Mouse (Mus musculus) gonadal fat pad, adult 2 months (tissue): Measurements from ENCODE around the gene Fzd4. TPM values are rescaled to one million over a fixed set of nuclear protein-coding genes. Genes with fewer than 3 reads are reported as not detected.

Experiments used
- DNase-seq: peaks from one replicate; pipeline ENCODE4 v3.0.0-alpha.2; 2012; ENCODE audit warnings: low read depth
- polyA plus RNA-seq: library from polyadenylated mRNA; depleted of rRNA; stranded (reverse); fragments of >200 nt; gene quantifications from 2 replicates; pipeline ENCODE4 v1.2.3, GENCODE M21; 2012

Gene Fzd4
- polyA plus RNA-seq, 1 experiment: 80.9 TPM

DNA sequence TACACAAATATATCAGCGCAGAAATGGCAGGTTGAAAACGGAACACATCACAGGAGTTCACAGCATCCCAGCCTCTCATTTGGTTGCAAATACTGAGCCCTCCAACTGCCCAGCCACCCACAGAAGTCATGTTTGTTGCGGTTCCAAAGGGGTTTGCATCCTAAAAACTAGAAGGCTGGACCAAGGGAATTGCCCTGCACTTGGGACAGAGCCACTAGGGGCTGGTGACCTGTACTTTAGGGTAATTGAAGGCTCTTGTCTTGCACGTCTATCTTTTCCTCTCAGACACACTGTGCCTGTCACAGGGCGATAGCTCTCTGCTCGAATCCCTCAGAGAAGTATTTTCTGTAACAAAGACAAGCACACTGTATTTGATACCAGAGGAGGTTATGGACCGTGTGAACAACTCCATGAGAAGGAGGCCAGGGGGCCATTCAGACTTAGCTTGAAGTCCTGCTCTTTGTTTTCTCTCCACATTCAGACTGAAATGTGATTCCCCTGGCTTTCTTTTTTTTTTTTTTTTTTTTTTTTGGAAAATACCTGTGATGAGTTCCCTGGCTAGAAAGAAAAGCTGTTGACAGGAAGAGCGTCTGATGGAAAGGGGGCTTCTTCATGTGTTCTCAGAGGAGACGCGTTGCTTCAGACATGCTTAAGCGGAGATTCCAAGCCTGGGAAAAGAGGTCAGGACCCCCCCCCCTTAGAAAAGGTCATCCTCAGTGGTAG lies 2.9 kb upstream of the Fzd4 start:
- no peak for DNase-seq

DNA sequence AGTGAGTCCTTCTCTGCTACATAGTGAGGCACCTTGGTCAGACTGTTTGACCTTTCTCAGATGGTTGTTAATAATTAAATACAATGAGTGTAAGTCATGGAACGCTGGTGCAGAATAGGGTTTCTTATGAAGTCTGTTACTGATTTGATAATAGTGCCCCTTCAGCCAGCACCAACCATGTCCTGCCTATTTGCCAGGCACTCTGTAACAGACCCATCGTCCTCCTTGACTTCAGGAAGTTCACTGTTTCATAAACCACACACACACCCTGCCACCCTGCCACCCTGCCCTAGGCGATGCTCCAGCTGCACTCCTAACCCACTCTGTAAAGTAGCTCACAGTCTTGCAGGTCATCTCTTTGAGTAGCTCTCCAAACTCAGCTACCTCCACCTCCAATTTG lies 2.2 kb upstream of the Fzd4 start:
- no peak for DNase-seq

DNA sequence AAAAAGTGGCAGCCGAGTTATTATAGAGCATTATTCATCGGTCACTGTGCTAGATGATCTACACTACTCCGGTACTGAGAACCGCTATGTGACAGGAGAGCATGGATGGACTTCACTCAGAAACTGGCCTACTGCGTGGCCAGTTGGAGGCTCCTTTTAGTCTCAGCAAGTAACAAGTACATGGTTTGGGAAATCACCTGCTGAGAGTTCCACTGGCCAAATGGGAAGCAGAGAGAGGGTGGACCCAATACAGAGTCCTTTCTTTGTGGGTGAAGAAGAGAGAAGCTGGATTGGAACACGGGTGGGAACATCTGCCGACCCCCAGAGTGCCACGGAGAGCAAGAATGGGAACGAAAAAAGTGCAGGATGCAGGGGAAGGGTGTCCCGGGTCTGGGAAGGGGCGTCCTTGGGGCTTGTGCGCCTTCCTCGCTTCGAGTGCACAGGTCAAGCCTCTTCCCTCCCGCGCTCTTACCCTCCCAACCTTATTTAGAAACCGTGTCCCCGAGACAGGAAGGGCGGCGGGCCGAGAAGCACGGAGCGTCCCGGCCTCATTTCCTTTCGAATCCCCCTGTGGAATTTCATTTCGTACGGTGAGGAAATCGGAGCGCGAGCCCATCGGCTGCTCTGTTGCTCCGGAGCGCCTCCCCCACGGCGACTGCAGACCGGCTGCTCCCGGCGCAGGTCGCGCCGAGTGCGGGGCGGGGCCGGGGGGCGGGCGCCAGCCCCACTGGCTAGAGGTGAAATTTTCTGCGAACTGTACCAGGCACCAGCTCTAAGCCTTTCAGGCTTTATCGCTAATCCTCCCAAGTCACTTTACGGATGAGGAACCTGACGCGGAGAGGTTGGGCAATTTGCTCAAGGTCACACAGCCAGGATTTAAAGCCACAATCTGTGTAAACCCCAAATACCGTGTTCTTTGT lies 842 bp upstream of the Fzd4 start:
- no peak for DNase-seq

DNA sequence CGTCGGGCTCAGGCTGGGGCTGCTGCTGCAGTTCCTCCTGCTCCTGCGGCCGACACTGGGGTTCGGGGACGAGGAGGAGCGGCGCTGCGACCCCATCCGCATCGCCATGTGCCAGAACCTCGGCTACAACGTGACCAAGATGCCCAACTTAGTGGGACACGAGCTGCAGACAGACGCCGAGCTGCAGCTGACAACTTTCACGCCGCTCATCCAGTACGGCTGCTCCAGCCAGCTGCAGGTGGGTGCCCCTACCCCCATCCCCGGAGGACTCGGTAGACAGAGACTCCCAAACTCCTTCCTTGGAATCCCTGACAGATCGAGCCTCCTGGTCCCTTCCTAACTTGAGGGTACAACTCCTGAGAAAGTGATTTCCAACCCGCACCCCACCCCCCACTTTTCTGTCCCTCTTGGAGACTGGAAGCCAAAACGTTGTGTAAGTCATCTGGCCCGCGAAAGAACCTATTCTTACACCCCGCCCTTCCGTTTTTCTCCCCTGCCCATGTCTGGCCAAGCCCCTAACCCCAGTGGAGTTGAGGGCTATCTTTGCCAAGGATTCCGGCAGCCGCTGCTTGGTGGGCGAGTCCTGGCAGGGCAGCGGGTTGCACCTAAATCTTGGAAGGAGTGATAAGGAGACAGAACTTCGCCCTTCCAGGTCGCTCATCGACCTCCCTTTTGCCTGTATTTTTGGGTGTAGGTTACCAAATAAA lies 732 bp downstream of the Fzd4 start:
- no peak for DNase-seq

DNA sequence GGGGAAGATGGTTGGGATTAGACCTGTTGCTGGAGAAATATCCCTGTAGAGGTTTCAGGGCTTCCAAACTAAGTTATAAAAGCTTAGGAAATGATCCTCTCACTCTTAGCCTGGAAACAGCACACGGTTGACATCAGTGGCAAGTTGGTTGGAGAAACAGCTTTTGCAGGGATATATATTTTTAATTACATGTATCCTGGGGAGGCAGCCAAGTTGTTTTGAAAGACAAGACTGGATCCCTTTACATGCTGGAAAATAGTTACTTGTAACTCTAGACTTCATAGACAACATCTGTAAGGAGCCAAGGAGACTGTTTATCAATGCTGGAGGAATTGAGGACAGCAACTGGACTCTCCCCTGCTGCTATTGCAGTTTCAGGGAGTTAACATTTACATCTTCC lies 1.9 kb downstream of the Fzd4 start:
- no peak for DNase-seq

DNA sequence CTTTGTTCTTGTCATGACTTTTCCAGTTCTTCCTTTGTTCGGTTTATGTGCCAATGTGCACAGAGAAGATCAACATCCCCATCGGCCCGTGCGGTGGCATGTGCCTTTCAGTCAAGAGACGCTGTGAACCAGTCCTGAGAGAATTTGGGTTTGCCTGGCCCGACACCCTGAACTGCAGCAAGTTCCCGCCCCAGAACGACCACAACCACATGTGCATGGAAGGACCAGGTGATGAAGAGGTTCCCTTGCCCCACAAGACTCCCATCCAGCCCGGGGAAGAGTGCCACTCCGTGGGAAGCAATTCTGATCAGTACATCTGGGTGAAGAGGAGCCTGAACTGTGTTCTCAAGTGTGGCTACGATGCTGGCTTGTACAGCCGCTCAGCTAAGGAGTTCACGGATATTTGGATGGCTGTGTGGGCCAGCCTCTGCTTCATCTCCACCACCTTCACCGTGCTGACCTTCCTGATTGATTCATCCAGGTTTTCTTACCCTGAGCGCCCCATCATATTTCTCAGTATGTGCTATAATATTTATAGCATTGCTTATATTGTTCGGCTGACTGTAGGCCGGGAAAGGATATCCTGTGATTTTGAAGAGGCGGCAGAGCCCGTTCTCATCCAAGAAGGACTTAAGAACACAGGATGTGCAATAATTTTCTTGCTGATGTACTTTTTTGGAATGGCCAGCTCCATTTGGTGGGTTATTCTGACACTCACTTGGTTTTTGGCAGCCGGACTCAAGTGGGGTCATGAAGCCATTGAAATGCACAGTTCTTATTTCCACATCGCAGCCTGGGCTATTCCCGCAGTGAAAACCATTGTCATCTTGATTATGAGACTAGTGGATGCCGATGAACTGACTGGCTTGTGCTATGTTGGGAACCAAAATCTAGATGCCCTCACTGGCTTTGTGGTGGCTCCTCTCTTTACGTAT lies 3.1 kb downstream of the Fzd4 start:
- no peak for DNase-seq

DNA sequence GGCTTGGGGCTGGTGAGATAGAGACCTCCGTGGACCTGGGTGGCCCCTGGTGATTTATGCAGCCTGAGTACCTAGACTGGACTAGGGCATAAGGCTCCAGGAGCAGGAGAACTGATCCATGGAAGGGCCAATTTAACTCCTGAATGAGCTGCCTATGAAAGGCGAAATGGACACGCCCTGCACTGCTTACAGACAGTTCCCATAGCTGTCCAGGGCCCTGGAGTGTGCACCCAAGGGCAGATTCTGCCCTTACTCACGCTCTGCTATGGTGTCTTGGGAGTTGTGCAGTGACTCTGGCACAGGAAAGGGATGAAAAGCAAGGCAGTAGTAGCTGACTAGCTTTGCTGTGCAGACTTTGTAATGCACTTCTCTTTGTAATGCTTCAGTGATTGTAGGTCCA lies 6.1 kb downstream of the Fzd4 start:
- DNase-seq: no peak

DNA sequence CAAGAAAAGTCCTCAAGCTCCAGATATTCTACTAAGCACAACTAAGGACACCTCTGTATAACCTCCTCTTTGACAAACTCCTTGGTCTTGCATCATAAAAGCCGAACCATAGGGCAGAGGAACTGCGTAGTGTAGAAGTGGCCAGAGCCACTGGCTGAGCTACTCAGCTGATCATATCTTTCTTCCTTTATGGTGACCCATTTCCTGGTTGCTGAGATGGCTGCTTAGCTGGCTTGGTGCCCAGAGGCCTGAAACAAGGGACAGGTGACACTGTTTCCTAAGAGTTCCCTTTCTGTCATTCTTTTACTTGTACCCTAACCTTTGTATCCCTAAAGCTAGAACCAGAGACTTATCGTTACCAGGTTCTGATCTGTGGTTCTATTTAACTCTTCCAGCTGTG lies 7.2 kb downstream of the Fzd4 start:
- DNase-seq: no peak

DNA sequence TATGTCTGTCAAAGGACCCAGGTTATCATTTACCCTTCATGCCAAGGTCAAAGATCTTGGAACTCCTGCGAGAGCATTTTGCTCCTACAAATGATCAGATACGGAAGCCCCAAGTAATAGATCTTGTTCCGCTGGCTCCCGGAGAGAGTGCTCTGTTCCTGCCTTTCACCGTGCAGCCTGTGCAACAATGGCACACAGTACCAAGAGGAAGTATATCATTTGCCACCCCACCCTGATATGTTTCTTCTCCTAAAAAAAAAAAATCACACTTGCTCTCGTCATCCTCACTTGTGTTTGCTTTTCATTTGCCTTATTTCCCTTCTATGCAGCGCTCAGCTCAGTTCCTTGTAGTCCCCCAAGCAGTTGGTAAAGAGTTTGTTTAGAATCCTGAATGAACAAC lies 7.9 kb downstream of the Fzd4 start:
- no peak for DNase-seq

DNA sequence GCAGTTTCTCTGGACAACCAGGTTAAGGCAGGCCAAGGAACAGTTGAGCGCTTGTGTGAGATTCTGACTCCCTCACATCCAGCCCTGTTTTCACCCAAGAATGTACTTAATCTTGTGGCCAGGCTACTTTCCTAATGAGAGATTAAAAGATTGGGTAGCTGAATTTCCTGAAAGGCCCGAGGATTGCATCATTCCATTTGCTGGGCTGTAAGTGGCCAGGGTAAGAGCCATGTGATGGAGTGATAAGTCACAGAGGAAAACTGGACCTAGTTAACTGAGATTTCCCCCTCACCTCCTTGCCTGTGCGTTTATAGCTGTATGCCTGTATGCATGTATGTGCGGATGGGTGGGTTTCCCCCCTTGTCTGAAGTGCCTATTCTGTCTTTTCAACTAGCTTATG lies 11.9 kb downstream of the Fzd4 start:
- DNase-seq: no peak

DNA sequence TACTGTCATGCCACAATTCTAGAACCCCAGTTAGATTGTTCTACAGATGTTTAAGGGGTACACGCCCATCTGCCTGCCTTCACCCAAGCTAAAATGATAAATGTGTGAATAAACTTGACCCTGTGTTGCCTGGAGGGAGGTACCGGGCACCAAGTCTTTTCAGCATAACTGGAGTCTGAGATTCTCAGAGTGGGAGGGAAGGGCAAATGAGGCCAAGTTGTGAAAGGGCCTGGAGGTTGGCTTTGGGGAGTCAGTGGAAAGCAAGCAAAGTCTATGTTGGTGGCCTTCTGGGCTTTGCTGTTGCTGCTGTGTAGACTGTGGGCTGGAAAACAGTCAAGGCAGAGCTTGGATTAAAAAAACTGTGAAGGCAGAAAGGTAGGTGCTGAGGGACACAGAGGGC lies 13.6 kb downstream of the Fzd4 start:
- DNase-seq: no peak

DNA sequence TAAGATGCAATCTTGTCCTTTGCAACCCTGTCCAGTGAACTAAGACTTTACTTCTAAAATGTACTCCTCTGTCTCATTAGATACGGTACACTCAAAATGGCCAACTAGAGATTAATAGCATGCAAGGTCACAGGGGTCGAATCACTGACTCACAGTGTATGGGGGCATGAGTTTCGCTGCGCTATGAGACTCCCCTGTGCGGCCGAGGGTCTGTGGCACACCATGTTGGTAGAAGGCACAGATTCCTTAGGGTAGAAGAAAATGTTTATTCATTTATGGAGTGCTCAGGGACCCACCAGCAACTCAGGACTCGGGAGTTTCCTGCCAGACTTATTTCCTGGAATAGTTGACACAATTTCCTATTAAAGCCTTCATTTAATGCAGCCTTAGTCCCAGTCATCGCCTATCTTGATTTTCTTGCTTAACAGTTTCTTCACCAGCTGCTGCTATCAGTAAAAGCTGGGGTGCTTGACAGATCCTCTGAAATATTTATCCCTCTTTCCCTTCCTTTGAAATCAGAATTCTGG lies 14.0 kb downstream of the Fzd4 start:
- no peak for DNase-seq

DNA sequence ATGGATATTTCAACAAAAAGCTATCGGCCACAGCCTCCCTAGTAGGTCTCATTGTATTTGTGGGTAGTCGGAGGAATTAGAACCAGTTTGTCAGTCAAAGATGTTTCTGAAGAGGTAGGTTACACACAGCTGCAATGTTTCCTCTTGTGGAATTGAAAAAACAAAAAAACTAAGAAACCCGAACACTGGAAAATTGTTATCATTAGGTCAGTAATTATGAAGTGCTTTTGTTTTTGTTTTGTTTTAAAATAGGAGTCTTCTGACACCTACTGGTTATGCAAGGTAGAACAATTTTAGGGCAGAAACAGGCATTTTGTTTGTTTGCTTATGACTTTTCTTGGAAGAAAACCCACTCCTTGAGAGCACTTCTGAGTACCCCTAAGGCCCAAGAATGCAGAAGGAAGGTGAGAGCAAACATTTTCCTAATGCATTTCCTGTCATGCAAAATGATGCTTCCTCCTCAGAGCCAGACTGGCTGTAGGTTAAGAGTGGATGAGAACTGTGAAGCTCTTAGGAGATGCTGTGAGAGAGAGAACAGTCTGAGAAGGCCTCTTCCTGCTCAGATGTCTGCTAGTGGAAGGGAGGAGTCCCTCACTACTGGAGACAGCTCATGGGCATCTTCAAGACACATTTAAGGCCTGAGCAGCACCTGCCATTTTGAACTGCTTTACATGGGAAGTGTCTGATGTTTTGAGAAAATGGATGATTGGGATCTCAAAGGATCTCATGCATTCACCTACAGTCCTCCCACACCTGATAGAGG lies 14.9 kb downstream of the Fzd4 start:
- DNase-seq: no peak

DNA sequence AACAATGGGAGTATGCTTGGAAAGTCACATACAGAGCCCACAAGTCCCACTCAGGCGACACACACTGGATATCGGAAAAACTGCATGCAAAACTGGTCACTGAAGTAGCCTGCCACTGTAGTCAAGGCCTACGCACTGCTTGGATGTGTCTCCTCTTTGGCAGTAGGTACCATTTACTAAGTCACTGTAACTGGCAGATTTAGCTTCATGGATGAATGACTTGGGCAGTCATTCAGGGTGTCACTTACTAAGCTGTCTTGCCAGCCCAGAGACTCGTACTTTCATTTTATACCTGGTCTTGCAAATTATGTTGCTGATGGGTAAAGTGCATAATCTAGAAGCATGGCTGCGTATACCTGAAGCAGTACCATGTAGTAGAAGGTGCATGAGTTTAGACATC lies 17.1 kb downstream of the Fzd4 start:
- DNase-seq: no peak

DNA sequence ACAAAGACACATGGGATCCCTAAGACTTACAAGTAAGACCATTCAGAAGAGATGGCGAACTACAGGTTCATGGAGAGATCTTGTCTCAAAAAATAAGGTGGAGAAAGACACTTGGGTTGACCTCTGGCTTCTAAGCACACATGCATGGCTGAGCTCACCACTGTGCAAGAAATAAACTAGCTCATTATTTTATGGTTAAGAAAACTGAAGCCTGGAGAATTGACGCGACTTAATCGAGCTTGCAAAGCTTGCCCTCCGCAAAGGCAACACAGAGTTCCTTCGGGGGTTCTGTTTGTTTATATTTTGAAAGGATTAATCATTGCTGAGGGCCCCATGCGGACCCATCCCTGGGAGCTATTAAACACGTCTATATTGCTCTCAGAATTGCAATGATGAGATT lies 18.5 kb downstream of the Fzd4 start:
- no peak for DNase-seq

DNA sequence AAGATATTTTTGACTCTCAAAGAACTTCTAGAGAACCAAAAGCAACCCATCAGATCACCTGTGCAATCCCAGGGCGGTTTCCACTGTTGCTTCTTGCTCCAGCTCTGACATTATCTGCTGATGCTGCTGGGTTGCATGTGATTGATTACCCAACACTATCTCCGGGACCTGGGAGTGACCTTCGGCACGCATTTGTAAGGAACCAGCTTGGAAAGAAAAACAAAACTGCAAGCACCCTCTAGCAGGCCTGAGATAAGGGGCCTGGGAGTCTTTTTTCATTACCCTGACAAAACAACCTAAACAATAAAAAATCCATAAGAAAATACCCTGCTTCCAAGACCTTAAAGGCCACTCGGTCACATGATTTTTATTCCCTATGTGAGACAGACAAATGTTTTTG lies 19.0 kb downstream of the Fzd4 start:
- DNase-seq: no peak

DNA sequence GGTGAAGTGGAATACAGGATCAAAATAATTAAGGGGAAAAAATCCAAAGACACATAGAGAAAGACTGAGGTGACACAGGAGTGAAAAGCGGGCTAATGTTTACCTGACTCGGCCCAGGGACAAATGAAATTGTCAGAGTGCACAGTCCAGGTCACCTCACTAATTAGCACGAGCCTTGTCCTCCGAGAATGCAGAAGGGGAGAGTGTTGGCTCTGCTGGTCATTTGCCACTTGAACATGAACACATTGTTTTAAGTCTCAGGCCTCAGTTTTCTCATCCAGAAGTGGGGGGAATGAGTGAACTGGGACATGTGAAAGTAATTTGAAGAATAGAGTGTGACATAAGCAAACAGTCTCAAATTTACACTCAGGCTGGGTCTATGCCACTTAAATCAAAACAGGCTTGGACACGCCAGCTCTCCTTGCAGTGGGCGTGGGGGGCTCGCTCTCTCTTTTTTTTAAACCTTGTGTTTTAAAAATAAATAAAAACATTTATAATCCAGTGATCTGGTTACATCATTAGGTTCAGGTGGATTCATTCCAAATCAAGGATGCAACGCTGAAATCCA lies 19.6 kb downstream of the Fzd4 start:
- no peak for DNase-seq

DNA sequence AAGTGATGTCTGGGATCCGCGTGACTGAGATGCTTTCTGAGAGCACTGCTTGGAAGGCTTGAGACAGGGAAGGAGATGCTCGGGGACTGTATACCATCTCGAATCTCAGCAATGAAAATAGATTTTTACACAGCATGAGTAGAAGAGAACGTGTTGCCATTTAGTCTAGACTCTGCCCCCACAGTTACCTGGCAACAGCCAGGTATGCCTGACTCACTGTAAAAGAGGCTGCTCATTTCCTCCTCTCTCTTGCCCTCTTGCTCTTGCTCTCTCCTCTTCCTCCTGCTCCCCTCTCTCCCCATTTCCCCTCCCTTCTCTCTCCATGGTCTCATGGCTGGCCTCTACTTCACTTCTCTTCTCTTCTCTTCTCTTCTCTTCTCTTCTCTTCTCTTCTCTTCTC lies 20.5 kb downstream of the Fzd4 start:
- DNase-seq: no peak

DNA sequence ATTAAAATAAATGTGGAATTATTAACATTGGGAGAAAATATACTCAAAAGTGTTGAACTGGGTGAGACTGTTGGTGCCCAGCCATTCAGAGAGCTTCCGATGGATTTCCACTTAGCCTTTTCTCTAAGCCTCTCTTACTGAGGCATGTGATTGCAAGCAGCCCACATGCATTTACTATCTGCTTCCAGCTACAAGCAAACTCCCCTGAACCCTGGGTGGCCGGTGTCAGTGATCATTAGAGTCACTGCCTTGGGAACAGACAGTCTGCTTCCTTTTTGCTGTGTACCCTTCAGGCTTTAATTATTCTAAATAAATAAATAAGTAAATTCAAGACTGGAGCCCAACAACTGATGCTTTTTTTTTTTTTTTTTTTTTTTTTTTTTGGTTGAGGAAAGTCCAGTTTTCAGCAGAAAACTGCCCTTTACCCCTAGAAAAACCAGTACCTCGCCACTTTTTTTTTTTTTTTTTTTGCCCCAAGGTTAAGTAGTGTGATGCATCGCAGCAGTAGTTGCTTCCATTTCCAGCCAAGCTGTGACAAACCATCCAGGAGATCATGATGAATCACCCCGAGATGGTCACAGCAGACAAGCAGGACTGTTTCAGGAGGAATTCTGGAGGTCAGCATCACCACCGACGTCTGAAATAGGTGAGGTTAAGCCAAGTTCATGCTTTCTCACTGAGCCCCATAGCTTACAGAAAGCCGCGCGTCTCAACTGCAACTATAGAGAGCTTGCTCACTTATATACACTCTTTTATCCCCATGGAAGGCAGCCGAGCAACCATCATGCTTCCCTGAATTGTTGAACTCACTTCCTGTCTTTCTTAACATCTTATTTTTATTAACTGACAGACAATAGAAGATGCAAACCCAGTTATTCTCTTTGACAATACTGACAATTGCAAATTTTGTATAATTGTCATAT lies 21.9 kb downstream of the Fzd4 start:
- DNase-seq: no peak
